Comparison of ENCODE assay signal across 9 mouse cellular contexts in genomic region chr3:7010294-7011087, GRCm38 (mm10).
DNase-seq lines count a peak whose midpoint lies in the region; ATAC-seq and TF ChIP-seq lines count a peak whose summit lies in the region.
"Had no signal": no experiment of that assay in that cellular context is flagged by ENCODE, and none has a peak within 500 bp of the region (broad histone marks: within the 10 kb centered on the region; RNA-seq: fewer than 3 reads in every experiment).

No protein-coding gene starts in this region.

- peak; percentile 68 to 87 for TF ChIP-seq CTCF in CH12.LX (conservative IDR thresholded peaks at IDR 0.05 in 1 of 2, IDR thresholded peaks at IDR 0.05 in 1 of 2; ENCODE audit: low read depth in 2 of 2, low read length in 2 of 2)

- H3K4me2 ChIP-seq in CH12.LX (ENCODE audit: insufficient read depth, low read depth, poor library complexity, severe bottlenecking), result 0 out of 2 replicates have a peak overlapping the region, but pooled peaks have one; percentile 10
- H3K4me2 ChIP-seq in forebrain, embryonic 11.5 days (ENCODE audit: low read depth, low read length, severe bottlenecking), result no peak overlapping the region
- no peak overlapping the region for H3K4me2 ChIP-seq in midbrain, embryonic 12.5 days (replicated peaks)

- 45% methylated on average over 7 of the region's 7 CpGs for WGBS in forebrain, embryonic 11.5 days
- WGBS in midbrain, embryonic 12.5 days, result 45% methylated on average over 7 of the region's 7 CpGs

- H3K9me3 ChIP-seq in CH12.LX (replicated peaks; ENCODE audit: low read length), result no peaks in the 10 kb centered on the region
- H3K9me3 ChIP-seq in forebrain, embryonic 11.5 days (ENCODE audit: control insufficient read depth, low read length), result no peaks in the 10 kb centered on the region
- H3K9me3 ChIP-seq in midbrain, embryonic 12.5 days, result no peaks in the 10 kb centered on the region

- H3K27ac ChIP-seq in CH12.LX (ENCODE audit: insufficient read depth, low read depth), result no peak overlapping the region
- no peak overlapping the region for H3K27ac ChIP-seq in forebrain, embryonic 11.5 days (ENCODE audit: low read depth, low read length)
- H3K27ac ChIP-seq in midbrain, embryonic 12.5 days (replicated peaks), result no peak overlapping the region; the same call in 1 of the 2 replicates
- H3K27ac ChIP-seq: heart, adult 2 months had no signal

- DNase-seq in CH12.LX (ENCODE audit: extremely low read depth), result peak; percentile 95
- peak; percentile 14 for DNase-seq in MN1 (ENCODE audit: low spot score)
- no peak for DNase-seq in forebrain, embryonic 11.5 days (ENCODE audit: low spot score)
- no peak for DNase-seq in right cerebral cortex, postnatal 14 days
- DNase-seq in heart, adult 9 months (ENCODE audit: low spot score in 2 of 2), result no peak
- DNase-seq in kidney, adult 9 months, result no peak
- DNase-seq: heart, adult 2 months; right cerebral cortex, postnatal 4 days had no signal

- peaks cover 2 to 27% of the 10 kb centered on the region in 2 experiments; a peak in 3 of 4 replicates for H3K4me1 ChIP-seq in CH12.LX (ENCODE audit: control insufficient read depth in 1 of 2, insufficient read depth in 2 of 2)
- no peaks in the 10 kb centered on the region for H3K4me1 ChIP-seq in forebrain, embryonic 11.5 days (replicated peaks; ENCODE audit: control insufficient read depth, insufficient read depth, low read length)
- peaks cover 4% of the 10 kb centered on the region; the same call in 1 of the 2 replicates for H3K4me1 ChIP-seq in midbrain, embryonic 12.5 days

- H3K4me3 ChIP-seq in CH12.LX (replicated peaks in 1 of 3; ENCODE audit: low read depth in 2 of 3, low read length in 2 of 3, poor library complexity in 1 of 3), result peak overlapping the region in 1 of 3 experiments; percentile 43
- H3K4me3 ChIP-seq in forebrain, embryonic 11.5 days (ENCODE audit: low read depth, low read length), result no peak overlapping the region
- H3K4me3 ChIP-seq in midbrain, embryonic 12.5 days, result no peak overlapping the region
- H3K4me3 ChIP-seq: heart, adult 2 months had no signal

- no peaks in the 10 kb centered on the region for H3K27me3 ChIP-seq in CH12.LX (replicated peaks)
- no peaks in the 10 kb centered on the region for H3K27me3 ChIP-seq in forebrain, embryonic 11.5 days (ENCODE audit: control insufficient read depth, insufficient read depth, low read length)
- H3K27me3 ChIP-seq in midbrain, embryonic 12.5 days, result no peaks in the 10 kb centered on the region

- TF ChIP-seq RAD21 in CH12.LX (IDR thresholded peaks at IDR 0.05; ENCODE audit: low read depth, low read length), result peak; percentile 98

- H3K9ac ChIP-seq in CH12.LX (ENCODE audit: insufficient read depth, low read depth), result no peak overlapping the region
- H3K9ac ChIP-seq in forebrain, embryonic 11.5 days (ENCODE audit: low read length), result no peak overlapping the region
- no peak overlapping the region for H3K9ac ChIP-seq in midbrain, embryonic 12.5 days (replicated peaks)

- in situ Hi-C loops in CH12.LX (cut with MboI; ENCODE audit: low pct_ligation_motif_present, low pct_unique_long_range_greater_than_20kb, low sequenced_read_pairs), result no loop called here

- ATAC-seq in forebrain, embryonic 11.5 days (replicated peaks; ENCODE audit: low FRiP score), result peak; percentile 70
- ATAC-seq in midbrain, embryonic 12.5 days (ENCODE audit: low FRiP score, low read depth), result peak; percentile 61

- no peaks in the 10 kb centered on the region for H3K36me3 ChIP-seq in CH12.LX (replicated peaks in 1 of 2; ENCODE audit: control insufficient read depth in 1 of 2, insufficient read depth in 1 of 2, low read length in 1 of 2)
- H3K36me3 ChIP-seq in forebrain, embryonic 11.5 days (ENCODE audit: control insufficient read depth, insufficient read depth, low read length), result no peaks in the 10 kb centered on the region
- no peaks in the 10 kb centered on the region for H3K36me3 ChIP-seq in midbrain, embryonic 12.5 days

- TF ChIP-seq POLR2A in CH12.LX (IDR thresholded peaks at IDR 0.05; ENCODE audit: low read depth, low read length), result no peak

- dilution Hi-C loops in CH12.LX (cut with MboI; ENCODE audit: extremely low pct_ligation_motif_present, extremely low pct_unique_long_range_greater_than_20kb, low sequenced_read_pairs), result no loop called here

- no peaks in the 10 kb centered on the region for H3K79me2 ChIP-seq in CH12.LX (replicated peaks; ENCODE audit: control insufficient read depth, extremely low read depth, insufficient read depth, poor library complexity, severe bottlenecking)

- TF ChIP-seq EP300 in CH12.LX (IDR thresholded peaks at IDR 0.05; ENCODE audit: low read length), result 0 out of 2 replicates have a peak, but pooled peaks have one; percentile 35

TF ChIP-seq in CH12.LX, 34 proteins besides CTCF, POLR2A, EP300 and RAD21:
- TF ChIP-seq ETS1 (conservative IDR thresholded peaks at IDR 0.05; ENCODE audit: low read depth, low read length) (no peak), RCOR1 (conservative IDR thresholded peaks at IDR 0.05; ENCODE audit: low read depth, low read length) (no peak), ZNF384 (IDR thresholded peaks at IDR 0.05; ENCODE audit: low read depth, low read length) (peak; percentile 82), BHLHE40 (IDR thresholded peaks at IDR 0.05; ENCODE audit: low read depth, low read length) (0 out of 2 replicates have a peak, but pooled peaks have one; percentile 3), JUND (conservative IDR thresholded peaks at IDR 0.05; ENCODE audit: low read depth, low read length) (peak; percentile 48; the same call in 1 of the 2 replicates), SMC3 (IDR thresholded peaks at IDR 0.05; ENCODE audit: low read depth, low read length) (peak; percentile 72), E2F4 (IDR thresholded peaks at IDR 0.05; ENCODE audit: insufficient replicate concordance, low read depth, low read length) (no peak), MAX (IDR thresholded peaks at IDR 0.05; ENCODE audit: low read length) (0 out of 2 replicates have a peak, but pooled peaks have one; percentile 22), MYC (IDR thresholded peaks at IDR 0.05; ENCODE audit: low read depth, low read length) (0 out of 2 replicates have a peak, but pooled peaks have one; percentile 32), SIN3A (IDR thresholded peaks at IDR 0.05; ENCODE audit: low read length) (peak; percentile 52; the same call in 1 of the 2 replicates), NRF1 (IDR thresholded peaks at IDR 0.05; ENCODE audit: low read depth, low read length) (no peak)

Comparison
In these comparisons a context has a peak if more than half of its experiments do, and no peak if none do; other contexts are left out.
1. DNase-seq: peak in CH12.LX (single experiment) and MN1 (single experiment); none in forebrain, embryonic 11.5 days (single experiment), right cerebral cortex, postnatal 14 days (single experiment), heart, adult 9 months (0 of 2) and kidney, adult 9 months (single experiment).